Mouse (Mus musculus) MN1 (cell line): ENCODE results near the gene Oca2.

Source experiments
- DNase-seq: peaks from one replicate; pipeline ENCODE4 v3.0.0-alpha.2; 2016; ENCODE audit warnings: low spot score

Gene Oca2

DNA sequence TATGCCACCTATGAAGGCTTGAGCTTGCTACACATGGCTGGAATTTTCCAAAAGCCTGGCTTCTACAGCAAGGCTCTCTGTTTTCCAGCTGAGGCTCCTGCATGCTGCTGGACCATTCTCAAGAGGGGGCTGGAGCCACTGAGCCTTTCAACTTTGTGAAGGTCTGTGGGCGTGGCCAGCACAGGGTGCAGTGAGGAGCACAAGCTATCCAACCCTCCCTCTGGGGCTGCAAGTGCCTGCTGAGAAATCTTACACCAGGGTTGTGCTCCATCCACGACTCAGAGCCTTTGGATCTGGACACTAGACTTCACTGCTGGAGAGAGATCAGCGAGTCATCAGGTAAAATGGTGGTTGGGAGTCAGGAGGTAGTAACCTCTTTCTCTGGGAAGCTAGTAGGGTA lies at the start of gene Oca2:
TSS of gene Oca2 (plus strand) at position 218 of the 400 bp plus-strand sequence.
- DNase-seq = no peak

DNA sequence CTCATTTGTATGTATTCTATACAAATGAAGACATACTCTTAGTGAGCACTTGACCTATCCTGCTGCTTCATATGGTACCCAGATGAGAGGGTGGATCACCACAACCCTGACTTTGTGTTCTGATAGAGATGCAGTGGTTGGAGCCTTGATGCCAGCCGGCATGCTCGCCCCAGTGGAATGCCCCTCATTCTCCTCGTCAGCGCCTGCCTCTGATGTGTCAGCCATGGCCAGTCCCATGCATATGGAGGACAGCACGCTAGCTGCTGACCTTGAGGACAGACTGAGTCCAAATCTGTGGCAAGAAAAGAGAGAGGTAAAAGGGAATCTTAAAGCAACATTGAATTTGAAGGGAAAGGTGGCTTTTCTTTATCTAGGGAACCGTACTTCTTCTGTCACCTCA lies 48.5 kb upstream of the Oca2 start:
- DNase-seq = no peak

DNA sequence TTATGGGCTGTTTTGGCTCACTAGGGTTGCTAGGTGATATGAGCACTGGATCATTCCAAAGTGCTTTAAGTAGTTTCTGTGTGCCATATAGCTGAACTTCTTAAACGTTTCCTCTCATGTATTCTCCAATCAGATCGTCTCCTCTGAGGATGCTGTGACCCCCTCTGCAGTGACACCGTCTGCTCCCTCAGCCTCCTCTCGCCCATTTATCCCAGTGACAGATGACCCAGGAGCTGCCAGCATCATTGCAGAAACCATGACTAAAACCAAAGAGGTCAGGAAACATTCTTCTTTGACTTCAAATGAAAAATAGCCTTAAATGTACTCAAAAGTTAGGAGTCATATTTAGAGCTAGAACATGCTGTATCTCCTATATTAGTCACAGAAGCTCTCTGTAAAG lies 47.9 kb upstream of the Oca2 start:
- DNase-seq = no peak

DNA sequence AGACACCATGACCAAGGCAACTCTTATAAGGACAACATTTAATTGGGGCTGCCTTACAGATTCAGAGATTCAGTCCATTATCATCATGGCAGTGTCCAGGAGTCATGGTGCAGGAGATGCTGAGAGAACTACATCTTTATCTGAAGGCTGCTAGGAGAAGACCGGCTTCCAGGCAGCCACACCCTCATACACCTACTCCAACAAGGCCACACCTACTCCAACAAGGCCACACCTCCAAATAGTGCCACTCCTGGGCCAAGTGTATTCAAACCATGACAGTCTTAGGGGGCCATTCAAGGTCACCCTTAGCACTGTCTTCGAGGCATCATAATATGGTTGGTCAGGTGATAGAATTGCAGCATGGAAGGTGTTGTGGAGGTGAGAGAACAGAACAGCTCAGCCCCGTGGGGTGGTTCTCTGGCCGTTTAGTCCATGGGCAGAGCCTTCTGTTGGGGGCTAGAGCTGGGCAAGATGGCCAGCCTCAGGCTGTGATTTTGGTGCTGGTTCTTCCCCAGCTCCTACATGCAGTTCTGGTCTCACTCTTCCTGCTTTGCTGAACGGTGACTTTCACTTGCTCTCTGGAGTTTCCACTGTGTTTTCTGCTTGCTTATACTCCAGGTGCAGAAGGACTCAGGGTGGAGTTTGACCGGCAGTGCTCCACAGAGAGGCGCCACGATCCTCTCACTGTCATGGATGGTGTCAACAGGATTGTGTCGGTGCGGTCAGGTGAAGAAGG lies 37.9 kb upstream of the Oca2 start:
- no peak for DNase-seq

DNA sequence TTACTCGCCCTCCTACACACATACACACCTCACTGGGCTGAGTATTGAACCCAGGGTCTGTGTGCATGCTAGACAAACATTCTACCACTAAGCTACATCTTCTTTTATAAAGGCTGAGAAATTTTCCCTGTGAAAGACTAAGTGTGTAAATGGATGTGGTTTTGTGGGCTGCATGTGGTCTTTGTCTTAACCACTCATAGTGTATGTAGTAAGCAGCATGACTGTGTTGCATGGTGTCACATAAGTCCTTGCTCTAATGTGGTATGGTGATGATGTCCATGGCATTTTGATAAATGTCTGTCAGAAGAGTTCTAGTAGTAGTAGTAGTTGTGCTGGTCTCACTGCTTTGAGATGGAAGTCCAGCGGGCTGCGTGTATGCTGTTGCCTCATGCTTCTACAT lies 36.7 kb upstream of the Oca2 start:
- no peak for DNase-seq

DNA sequence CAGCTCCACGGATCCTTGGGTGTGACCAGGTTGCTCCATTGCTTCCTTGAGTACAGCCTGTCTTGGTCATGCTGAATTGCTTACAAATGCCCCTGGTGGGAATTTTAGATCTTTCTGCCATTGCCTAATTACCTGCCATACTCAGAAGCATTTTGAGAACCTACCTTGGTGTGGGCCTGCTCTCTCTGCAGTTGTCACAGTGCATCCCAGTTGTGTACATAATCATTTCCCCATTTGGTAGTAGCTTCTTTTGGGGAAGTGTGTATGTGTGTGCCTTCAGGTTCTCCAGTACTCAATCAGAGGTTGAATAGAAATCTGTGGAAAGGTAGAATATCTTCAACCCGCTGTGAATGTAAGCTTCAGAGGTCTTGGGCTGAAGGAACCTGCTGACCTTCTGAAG lies 36.3 kb upstream of the Oca2 start:
- no peak for DNase-seq

DNA sequence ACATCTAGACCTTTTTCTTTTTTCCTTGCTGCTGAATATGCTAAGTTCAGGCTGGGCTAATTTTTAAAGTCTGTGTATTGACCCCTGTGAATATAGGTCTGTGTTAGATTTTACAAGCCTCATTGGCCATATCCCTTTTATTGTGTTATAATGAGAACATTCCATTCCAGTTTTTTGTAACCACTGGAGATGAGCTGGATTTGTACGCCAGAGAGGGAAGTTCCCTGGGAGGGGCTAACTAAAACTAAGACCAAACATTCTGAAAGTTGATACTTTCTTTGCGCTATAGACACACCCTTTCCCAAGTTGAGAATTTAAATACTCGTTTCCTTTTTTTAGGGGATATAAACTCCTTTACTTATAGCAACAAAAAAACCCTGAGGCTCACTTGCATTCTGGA lies 34.7 kb upstream of the Oca2 start:
- no peak for DNase-seq

DNA sequence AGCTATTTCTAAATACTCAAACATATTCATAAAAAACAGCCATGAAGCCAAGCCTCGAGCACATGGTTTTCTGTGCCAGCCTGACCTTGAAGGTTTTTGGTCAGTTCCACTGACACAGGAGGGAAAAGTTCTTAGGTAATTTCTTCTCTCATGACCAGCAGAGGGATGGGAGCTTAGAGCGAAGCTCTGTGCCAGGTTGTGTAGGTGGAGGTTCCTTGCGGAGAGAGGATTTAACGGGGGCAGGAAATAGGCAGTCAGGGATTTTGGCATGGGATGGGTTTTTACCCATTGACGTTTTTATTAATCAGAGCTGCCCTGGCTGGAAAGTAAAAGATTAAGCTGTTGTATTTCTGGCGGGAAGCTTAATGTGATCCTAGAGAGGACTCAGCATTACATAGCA lies 18.7 kb upstream of the Oca2 start:
- DNase-seq = no peak

DNA sequence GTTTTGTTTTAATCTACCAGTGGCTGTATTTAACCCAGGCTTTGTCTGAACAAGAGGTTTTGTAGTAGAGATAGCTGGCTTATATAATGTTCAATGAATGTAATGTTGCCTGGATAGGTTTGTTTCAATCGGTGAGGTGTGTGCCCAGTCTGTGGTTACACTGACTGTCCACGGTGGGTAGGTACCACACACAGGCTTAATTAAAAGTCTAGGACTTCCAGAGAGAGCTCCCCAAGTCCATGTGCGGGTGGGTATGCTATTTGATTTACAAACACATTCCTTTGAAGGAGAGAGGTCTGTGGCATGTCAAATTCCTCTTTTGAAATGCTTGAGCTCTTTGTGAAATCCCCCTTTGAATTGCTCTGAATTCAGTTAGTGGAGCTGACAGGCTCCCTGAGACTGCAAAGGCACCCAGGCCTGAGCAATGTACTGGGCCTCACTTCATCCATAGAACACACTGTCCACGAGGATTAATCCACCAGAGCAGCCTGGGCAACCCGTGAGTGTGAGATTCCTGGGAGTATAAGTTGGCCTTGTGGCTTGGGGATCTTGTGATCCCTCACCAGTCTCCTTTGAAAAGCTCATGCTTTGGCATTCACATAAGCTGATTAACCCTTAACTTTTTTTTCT lies 3.7 kb upstream of the Oca2 start:
- DNase-seq = no peak

DNA sequence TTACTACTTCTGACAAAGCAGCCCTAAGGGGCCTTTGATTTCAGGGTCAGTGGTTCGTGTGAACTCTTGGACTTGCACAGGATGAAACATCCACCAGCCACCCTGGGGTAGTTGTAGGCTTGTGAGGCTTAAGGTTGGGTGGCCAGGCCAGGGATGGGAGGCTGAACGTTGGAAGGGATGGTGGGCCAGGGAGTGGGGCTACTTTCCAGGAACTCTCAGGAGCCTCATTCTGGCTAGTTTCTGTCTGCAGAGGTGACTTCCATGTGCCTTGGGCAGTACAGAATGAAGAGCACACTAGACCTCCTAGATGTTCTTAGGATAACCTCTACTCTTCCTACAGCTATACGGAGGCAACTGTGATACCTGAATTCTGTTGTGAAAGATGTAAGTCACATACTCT lies 2.9 kb upstream of the Oca2 start:
- no peak for DNase-seq

DNA sequence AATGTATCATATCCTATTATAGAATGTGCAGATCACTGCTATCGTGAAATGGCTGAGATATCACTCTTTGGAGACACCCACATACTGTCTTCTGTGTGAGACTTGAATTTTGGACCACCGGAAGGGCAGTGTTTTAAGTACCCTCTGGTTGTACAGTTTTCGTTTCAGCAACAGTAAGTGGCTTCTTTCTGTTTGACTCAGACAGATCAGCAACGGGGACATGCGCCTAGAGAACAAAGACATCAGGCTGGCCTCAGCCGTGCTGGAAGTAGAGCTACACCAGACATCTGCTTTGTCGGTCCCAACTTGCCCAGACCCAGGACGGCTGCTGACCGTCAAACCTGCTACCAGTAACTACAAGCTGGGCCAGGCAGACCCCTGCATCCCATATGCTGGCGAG lies 15.0 kb downstream of the Oca2 start:
- no peak for DNase-seq

DNA sequence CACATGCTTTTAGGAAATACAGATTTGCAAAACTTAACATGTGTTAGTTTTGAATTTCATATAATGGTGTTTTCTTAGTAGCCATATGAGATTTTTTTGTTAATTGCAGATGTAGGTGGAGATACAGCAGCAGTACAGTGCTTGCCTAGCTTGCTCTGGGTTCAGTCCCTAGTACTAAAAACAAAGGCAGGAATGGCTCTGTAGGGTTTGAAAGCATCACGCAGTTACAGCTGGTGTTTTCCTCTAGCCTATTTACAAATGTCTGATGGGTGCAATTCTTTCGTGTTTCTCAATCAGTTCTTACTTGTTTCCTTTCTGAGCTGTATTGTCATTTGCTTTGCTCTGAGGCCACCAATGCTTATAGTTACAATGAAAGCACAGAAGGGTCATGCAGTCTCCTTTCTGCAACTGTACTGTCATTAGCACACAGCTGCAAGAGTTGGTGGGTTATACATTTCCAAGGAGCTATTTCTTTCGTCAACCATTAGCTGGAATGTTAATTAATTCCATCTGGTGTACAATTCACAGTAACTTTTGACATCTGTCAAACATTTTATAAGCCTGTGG lies 18.4 kb downstream of the Oca2 start:
- no peak for DNase-seq

DNA sequence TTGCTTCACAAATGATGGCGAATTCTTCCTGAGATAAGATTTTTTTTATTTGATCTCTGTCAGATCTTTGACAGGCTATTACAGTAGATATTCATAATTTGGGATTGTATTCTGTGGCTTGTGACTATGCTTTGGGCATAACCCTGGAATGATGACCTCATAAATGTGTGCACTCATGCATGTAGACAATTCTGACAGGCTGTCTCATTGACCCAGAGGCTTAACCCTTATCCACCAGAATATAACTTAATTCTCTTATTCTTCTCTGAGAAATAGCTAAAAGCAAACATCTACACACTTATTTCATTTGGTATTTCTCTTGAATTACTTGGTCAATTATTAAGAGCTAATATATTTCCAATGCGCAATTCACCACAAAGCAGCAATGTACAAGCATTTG lies 37.9 kb downstream of the Oca2 start:
- no peak for DNase-seq

DNA sequence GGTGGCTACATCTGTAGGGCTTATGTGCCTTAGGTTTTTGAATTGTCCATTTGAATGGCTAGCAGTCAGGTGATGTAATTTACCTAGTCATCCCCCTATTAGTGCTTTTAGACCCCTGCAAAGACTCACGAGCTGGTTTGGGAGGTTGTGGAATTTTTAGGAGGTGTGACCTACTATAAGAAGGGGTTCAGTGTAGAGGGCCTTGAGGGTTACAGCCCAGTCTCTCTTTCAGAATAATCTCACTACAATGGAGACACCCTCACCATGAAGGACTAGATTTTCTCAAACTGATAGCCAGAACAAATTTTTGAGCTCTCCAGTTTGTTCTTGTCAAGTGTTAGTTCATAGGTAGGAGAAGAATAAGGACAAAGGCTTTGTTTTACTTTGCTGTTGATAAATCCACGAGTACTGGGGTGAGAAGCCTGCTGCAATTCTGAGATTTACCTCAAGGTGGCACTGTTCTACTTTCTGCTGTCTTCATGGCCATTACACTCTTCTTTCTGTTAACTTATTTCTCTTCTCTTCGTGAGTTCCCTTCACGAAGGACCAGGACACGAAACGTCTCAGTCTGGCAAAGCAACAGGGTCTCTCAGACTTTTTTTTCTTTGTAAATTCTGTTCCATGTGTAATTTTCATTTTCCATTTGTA lies 52.0 kb downstream of the Oca2 start:
- DNase-seq = peak; percentile 29

DNA sequence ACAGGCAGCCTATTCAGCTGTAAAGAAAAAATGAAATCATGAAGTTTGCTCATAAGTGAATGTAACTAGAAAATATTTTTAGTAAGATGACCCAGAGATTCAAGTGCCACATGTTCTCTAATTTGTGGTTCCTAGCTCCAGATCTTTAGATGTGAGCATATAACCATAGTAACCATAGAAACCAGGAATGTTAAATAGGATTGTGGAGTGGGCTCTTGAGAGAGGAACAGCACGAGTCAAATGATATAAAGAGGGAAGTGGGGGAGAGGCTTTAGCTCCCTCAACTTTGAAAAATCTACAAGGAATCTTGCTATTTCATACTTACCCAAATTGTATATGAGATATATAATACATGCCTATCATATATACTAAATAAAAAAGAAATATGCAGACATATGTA lies 64.8 kb downstream of the Oca2 start:
- no peak for DNase-seq

DNA sequence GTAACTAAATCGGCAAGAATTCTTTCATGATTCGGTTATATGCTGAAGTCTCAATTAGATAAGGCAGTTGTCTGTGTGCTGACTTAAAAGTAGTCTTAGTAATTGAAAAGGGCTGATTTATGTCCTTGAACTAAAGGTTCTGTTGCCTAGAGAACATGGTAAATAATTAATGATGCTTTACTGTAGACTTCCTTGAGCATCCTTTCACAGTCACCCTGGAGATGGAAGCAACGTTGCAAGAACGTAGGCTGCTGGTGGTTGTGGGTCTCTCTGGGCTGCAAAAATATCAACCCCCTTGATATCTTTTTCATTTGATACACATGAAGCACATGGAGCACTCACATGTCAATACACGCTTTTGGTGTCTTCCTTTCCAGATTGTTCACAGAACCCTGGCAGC lies 74.8 kb downstream of the Oca2 start:
- no peak for DNase-seq

DNA sequence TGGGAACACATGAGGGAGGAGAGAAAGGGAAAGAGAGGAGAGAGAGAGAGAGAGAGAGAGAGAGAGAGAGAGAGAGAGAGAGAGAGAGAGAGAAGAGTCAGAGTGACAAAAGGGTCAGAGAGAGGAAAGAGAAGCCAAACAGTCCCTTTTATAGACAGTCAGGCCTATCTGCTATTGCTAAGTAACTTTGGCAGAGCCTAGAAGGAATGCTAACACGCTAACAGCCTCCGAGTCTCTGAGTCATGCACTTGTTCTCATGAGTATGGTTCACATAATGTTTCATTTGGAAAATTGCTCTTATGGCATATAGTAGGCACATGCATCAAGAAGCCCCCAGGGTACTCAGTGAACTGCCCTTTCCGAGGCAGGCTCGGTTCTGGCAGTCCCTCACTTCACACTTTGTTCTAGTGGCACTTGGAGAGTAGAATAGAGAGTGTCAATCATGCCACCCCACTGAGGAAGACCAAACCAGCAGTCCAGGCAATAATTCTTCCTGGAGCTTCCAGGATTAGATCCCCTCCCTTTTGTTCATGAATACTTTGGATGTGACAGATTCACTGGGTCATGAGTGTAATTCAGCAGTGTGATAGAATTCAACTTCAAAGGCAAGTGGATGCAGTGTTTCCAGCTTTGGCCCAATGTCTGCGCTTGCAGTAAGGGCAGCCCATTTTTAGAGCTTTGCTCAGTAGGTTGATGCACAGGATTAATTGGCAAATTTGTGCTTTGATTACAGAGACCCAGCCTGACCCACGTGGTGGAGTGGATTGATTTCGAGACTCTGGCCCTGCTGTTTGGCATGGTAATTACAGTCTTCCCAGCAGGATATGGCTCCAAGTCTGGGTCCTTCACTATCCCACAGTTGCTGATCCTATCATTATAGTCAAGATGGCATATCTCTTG lies 76.3 kb downstream of the Oca2 start:
- no peak for DNase-seq

DNA sequence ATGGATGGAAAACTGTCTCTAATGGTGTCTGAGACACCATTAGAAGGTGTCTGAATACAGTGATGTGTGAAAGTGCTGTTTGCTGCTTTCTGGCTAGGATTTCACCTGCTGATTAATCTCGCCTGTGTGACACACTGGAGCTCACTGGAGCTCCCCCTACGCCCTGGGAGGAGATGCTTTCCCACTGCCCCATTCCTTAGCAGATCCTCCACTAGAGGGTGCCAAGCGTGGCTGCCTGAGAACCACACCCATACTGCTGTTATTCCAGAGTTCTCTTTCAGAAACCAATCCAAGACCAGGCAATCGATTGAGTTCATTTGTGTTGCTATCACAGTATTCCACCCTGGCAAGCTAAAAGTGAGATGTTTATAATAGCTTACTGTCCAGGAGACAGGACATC lies 88.2 kb downstream of the Oca2 start:
- no peak for DNase-seq

DNA sequence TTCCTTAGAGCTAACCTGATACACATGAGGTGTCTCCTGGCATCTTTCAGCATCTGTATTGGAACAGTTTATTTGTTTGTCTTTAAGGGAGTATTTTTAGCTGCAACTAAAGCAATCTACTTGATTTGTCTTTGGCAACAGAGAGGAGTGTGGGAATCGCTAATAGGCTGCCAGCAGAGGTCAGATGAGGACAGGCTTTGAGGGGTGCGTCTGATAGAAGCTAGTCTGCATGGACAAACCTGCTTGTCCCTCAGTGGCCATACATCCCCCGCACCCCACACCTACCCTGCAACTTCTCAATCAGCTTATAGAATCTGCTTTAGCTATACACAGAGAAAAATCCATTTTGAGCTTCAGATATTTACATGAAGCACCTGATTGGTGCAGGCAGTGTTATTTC lies 109.0 kb downstream of the Oca2 start:
- DNase-seq = no peak

DNA sequence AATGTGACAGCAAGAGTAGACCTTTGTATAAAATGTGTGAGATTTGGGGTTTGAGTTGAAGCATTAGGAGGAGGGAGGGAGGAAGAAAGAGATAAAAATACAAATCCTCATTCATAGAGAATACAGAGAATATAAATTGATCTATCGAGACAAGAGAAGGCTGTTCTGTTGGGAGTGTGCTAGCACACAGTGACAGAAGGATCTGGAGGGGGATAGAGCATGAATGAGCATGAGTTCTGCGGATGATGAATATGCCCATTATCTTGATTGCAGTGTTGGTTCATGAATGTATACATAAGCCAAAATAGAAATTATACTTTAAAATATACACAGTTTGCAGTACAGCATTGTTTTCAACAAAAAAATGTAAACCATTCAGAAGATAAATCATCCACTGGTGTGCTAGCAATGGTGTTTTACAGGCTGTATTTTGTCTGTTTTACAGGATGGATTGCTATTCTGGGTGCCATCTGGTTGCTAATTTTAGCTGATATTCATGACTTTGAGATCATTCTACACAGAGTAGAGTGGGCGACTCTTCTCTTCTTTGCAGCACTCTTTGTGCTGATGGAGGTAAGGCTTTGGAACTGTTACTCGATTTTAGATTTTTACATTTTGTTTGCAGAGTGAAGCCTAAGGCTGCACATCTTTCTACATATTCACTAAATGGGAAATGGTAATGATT lies 117.2 kb downstream of the Oca2 start:
- DNase-seq = no peak

DNA sequence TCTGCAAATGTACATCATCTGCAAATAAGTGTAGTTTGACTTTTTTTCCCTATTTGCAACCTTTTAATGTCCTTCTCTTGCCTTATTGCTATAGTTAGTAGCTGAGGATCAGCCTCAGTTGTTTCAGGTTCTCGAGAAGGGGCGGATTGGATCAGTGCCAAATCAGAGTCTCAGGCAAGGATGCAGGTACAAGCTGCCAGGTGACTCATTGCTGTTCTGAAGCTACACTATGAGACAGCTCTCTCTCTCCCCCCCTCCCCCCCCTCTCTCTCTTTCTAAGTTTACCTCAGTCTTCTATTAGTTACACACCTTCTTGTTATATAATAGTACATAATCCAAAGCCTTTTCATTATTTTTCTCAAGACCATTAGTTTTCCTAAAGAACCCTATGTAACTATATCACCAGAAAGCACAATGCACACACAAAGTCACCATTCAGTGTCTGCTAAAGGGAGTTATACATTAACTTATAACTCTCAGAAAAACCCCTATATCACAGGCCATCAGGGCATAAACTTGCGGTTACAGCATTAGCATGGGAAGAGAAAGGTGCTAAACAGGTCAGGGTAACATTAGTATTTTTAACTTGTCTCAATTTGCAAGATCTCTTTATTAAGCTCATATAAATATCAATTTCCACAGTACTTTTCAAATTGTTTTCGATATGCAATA lies 142.3 kb downstream of the Oca2 start:
- no peak for DNase-seq
